Mouse (Mus musculus) cerebellum, adult 8-10 months (tissue): ENCODE measurements at regions not wholly inside any gene's neighbourhood (a gene's known extent, or its start where the extent isn't known, plus 50 kb on each side); places are given as distances from the start of the nearest gene placed in this dataset.

Source experiments
- DNase-seq: peaks from one replicate; pipeline ENCODE4 v3.0.0; 2022

DNA sequence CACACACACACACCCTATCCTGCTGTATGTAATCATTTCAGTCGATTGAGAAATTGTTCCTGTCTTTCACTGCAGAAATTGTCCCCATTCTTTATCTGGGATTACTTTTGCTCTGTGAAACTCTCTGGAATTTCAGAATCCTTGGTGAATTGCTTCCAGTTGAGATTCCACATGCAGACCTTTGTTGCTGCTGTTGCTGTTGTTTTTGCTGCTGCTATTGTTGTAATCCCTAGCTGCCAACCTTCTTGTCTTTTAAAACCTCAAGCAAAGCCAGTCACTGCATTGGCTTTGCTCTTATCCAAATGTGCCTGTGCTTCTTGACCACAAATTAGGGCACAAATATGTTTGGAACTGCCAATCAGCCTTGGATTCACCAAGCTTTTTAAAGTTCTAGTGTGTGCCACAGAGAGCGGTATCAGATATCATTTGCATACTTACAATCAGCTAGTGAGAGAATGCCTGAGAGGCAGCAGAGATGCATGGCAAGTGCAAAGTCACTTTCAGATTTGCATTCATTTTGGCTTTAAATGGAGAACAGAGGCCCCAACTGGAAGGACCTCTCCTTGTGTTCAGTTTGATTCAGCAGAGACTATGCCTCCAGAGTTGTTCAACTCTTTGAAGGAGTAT, 1187.0 kb upstream of the Map3k7 start:
- no peak for DNase-seq

DNA sequence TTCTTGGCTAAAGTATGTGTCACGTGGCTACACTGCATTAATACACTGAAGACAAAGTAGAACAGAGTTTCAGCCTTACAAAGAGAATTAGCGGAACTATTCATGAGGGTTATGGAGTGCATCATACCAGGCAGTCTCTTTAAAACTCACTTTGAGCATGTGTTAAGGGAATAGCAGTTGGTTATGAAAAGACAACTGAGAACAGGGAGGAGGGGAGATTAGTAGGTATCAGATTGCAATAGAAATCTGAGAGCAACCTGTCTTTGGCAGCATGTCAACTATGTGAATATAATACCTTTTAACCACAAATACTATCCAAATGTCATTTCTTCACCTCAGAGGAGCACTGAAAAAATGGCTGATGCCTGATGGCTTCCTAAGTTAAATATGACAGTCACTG, 1182.2 kb upstream of the Map3k7 start:
- no peak for DNase-seq

GRCm38 (mm10) chr4:30789976-30790657, 1173.8 kb upstream of the Map3k7 start:
- DNase-seq, result no peak

DNA sequence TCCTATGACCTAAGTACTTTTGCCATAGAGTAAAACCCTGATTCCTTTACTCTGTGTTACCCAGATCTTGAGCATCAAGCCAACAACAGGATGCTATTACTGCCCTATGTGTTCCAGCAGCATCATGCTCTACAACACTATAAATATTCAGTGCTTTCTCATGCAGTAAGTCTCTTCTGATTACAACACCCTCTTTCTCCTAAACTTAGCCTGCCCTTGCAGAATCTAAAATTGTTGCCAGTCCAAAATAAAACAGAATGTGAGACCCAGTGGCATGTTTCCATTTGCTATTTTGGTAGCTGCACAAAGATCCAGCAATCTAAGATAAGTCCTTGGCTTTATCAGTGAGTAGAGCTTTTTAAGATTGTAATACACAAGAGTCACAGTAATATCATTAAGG, 1154.1 kb upstream of the Map3k7 start:
- no peak for DNase-seq

GRCm38 (mm10) chr4:30855361-30856056, 1108.4 kb upstream of the Map3k7 start:
- DNase-seq, result no peak

- no peak for DNase-seq
These were observed 1058.9 kb upstream of the Map3k7 start for GRCm38 (mm10) chr4:30904966-30905365.

GRCm38 (mm10) chr4:30922944-30923343, 1041.0 kb upstream of the Map3k7 start:
- DNase-seq, result no peak

GRCm38 (mm10) chr4:30932358-30932757, 1031.5 kb upstream of the Map3k7 start:
- no peak for DNase-seq

GRCm38 (mm10) chr4:30933030-30933987, 1030.6 kb upstream of the Map3k7 start:
- DNase-seq, result no peak

DNA sequence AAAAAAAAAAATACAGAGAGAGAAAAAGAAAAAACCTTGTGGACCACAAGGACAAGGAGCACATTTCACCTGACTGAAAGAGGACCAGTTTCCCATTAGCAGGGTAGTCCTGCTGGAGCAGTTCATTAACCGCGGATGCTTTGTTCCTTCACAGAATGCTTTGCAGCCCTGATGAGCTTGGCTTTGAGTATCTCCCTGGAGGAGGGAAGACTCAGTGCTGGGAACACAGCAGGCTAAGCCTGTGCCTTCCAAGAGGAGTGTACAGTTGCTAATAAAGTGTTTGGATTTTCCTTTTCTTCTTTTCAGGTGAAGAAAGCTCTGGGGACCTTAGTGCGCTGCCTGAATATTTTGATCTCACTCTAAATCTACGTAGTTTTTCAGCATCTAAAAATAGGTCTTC, 980.3 kb upstream of the Map3k7 start:
- DNase-seq, result no peak

DNA sequence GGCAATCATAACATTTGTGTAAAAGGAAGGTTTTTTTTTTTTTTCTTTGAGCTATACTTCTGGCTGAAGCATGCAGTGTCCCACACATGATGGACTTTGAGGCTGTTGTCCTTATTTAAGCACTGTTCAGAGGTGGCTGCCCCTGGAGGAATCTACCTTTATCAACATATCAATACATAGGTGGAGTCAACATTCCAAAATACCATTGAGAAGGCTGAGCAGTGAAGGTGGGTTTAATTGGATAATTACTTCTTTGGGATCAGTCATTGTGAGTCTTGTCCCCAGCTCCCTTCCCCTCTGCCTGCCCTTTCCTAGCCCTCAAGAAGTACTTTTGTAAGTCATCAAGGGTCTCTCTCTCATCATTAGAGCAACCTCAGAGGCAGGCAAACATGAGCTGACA, 951.9 kb upstream of the Map3k7 start:
- DNase-seq, result no peak

DNA sequence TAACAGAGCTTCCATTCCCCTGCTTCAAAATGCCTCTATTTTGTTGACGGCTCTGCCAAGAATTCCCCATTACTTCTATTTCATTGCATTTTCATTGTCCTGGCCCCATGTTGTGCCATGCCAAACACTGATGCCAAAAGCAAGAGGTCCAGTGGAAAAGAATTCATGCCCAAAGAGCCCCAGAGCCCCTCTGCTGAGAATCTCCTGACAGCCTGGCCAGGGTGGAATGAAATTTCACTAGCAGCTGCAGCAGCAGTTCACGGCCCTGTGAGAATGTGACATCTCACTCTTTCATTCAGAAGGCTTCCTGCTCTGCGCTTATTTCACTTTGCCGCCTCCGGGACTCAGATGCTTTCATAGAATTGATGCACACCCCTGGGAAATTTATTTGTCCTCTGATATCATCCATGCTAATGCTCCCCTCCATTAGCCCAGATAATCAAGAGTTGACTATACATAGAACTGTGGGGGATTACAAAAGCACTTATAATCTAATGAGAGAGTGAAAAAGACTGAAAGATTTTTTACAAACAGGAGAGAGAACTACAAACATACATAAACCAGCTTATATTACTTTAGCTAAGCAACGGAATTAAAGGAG, 911.7 kb upstream of the Map3k7 start:
- DNase-seq, result no peak

GRCm38 (mm10) chr4:31076236-31076635, 887.7 kb upstream of the Map3k7 start:
- DNase-seq, result no peak

DNA sequence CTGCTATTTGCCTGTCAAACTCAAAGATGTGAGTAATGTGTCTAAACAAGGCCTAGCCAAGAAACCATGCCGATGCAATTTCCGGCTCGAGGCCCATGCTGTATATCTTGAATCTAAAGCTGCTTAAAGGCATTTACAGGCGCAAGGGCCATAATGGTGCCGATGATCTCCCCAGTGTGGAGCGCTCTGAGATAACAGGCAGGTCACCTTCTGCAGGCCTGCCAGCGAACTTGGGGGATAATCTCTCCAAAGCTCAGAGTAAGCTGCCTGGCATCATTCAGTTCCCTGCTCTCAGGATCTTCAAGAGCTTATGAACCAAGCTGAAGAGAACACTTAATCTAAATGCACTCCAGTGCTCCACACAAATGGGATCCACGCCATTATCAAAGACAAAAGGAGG, 842.3 kb upstream of the Map3k7 start:
- no peak for DNase-seq

GRCm38 (mm10) chr4:31143166-31143565, 820.7 kb upstream of the Map3k7 start:
- DNase-seq, result no peak

DNA sequence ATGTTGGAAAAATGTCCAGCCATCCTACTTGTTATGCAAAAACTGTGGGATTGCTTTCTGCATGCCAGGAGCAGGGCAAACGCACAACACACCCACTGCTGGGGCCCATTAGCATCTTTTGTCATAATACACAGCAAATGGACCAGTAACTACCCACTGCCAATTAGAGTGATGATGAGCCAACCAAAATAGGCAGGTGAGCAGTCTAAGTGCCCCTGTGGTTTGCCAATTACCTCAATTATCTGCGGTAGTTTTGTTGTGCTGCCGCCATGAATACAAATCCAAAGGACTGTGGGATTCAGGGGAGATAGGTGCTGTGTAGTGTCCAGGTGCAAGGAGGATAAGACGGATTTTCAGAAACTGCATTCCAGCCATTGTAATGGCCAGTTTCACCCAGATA, 796.5 kb upstream of the Map3k7 start:
- DNase-seq, result no peak

DNA sequence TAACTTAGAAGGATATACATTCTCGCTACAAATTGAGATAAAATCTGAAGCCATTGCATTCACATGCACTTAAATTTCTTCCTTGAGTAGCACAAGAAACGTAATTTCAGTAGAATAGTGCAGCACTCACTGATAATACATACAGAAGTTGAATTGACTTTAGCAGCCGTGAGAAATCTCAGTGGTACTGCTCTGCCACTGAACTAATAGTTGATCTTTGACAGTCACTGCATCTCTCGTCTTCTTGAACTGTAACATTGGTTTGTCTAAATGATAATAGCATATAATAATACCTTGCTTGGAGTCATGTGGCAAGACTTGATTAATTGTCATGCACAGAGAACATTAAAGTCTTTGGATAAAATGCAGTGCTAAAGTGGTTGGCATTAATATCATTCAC, 795.5 kb upstream of the Map3k7 start:
- no peak for DNase-seq

DNA sequence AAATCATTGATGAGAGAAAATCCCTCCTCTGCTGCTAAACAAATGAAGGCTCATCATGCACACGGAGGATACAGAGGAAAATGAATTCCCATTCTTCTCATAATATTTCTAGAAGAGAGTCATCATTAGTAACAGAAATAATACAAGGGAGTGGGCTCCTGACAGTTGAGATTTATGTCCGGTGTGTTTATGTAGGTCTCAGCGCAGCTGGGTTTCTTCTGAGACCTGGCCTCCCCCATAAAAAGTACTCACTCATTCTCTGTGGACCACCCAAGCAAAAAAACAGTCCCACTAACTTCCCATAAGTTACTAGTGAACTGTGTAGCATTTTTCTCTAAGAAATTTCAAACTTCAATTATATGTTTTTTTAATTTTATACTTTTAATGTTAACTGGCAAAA, 792.7 kb upstream of the Map3k7 start:
- no peak for DNase-seq

GRCm38 (mm10) chr4:31197852-31198251, 766.0 kb upstream of the Map3k7 start:
- no peak for DNase-seq

DNA sequence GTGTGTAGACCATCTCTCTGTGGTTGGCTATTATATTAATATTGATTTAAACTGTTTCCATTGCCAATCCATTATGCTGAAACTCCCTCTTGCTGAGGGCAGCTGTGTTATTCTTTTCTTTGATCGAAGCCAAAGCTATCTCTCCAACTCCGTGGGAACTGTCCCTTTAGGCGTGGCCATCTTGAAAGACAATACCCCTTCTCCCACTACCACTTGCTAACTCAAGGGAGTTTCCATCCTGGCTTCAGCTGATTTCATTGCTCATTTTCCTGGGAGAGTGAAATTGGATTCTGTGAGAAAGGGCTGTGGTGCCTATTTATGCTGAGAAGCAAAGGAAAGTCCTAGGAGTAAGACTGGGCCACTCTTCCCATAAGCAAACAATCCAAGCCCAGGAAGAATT, 760.6 kb upstream of the Map3k7 start:
- DNase-seq, result no peak

GRCm38 (mm10) chr4:31205332-31205970, 758.4 kb upstream of the Map3k7 start:
- DNase-seq, result no peak

- no peak for DNase-seq
These were observed 738.2 kb upstream of the Map3k7 start for GRCm38 (mm10) chr4:31225741-31226140.
